Mouse (Mus musculus) kidney, postnatal 25 days (tissue): ENCODE measurements around the gene Mrpl43.

Experiments
- DNase-seq, 2 experiments: peaks; one replicate each; pipeline ENCODE4 v3.0.0; 2021; ENCODE audit warnings: mixed read lengths in 2 of 2

Mrpl43 gene

GRCm38 (mm10) chr19:45007021-45007420, 779 bp upstream of the Mrpl43 start:
- peak in 1 of 2 experiments; percentile 45 for DNase-seq

GRCm38 (mm10) chr19:45005444-45005843, 798 bp downstream of the Mrpl43 start, which contains the start of gene Twnk:
Twnk (plus strand) TSS chr19:45005663.
- DNase-seq, result peak; percentile 83 to 85

- DNase-seq, result no peak
Observed at GRCm38 (mm10) chr19:45003740-45004516, 2.3 kb downstream of the Mrpl43 start.

- peak in 1 of 2 experiments; percentile 34 for DNase-seq
Observed at GRCm38 (mm10) chr19:45002301-45002700, 3.9 kb downstream of the Mrpl43 start.

- DNase-seq, result no peak
Observed at GRCm38 (mm10) chr19:44999647-45000046, 6.6 kb downstream of the Mrpl43 start.

- no peak for DNase-seq
Observed at GRCm38 (mm10) chr19:44997786-44998185, 8.5 kb downstream of the Mrpl43 start.

GRCm38 (mm10) chr19:44992712-44993111, 13.5 kb downstream of the Mrpl43 start:
- DNase-seq, result no peak

- peak in 1 of 2 experiments; percentile 54 for DNase-seq
Observed at GRCm38 (mm10) chr19:44992246-44992645, 14.0 kb downstream of the Mrpl43 start.

GRCm38 (mm10) chr19:44991031-44991430, 15.2 kb downstream of the Mrpl43 start:
- no peak for DNase-seq

GRCm38 (mm10) chr19:44989567-44990495, 16.4 kb downstream of the Mrpl43 start:
- DNase-seq, result peak; percentile 78 to 89

GRCm38 (mm10) chr19:44988831-44989566, 17.2 kb downstream of the Mrpl43 start, which contains the start of gene Sema4g:
Sema4g (plus strand) TSS chr19:44989101.
- peak; percentile 46 to 73 for DNase-seq

- DNase-seq, result no peak
Observed at GRCm38 (mm10) chr19:44988321-44988720, 17.9 kb downstream of the Mrpl43 start.

- no peak for DNase-seq
Observed at GRCm38 (mm10) chr19:44987851-44988250, 18.4 kb downstream of the Mrpl43 start.

- DNase-seq, result no peak
Observed at GRCm38 (mm10) chr19:44987004-44987403, 19.2 kb downstream of the Mrpl43 start.

- DNase-seq, result no peak
Observed at GRCm38 (mm10) chr19:44985159-44985988, 20.9 kb downstream of the Mrpl43 start.

- no peak for DNase-seq
Observed at GRCm38 (mm10) chr19:44984420-44984819, 21.8 kb downstream of the Mrpl43 start.

GRCm38 (mm10) chr19:44983366-44983765, 22.9 kb downstream of the Mrpl43 start:
- peak in 1 of 2 experiments; percentile 63 for DNase-seq

- no peak for DNase-seq
Observed at GRCm38 (mm10) chr19:44982477-44983115, 23.6 kb downstream of the Mrpl43 start.

GRCm38 (mm10) chr19:44980787-44981186, 25.5 kb downstream of the Mrpl43 start:
- DNase-seq, result no peak

- DNase-seq, result no peak
Observed at GRCm38 (mm10) chr19:44977148-44977547, 29.1 kb downstream of the Mrpl43 start.

GRCm38 (mm10) chr19:44976636-44977035, 29.6 kb downstream of the Mrpl43 start:
- DNase-seq, result no peak
